Mouse (Mus musculus) liver, embryonic 11.5 days (tissue): Measurements from ENCODE around the gene Msl1. TPM values are rescaled to one million over a fixed set of nuclear protein-coding genes. Genes with fewer than 3 reads are reported as not detected.

ENCODE experiments used
- ATAC-seq: fragments of 200-750 bp; cut with Nextera tagmentation; replicated peaks from 2 replicates; pipeline ENCODE4 v1.8.0; 2017; ENCODE audit warnings: moderate number of reproducible peaks, mild to moderate bottlenecking, moderate TSS enrichment, moderate library complexity; ENCODE audit not compliant: low FRiP score
- DNase-seq: peaks from one replicate; pipeline ENCODE4 v3.0.0-alpha.2; 2017; ENCODE audit warnings: low spot score
- H3K27ac ChIP-seq: fragments of 300-500 bp; sonication (generic); 2 replicates; pipeline ENCODE4 v1.5.1; 2014; ENCODE audit warnings: mild to moderate bottlenecking, low read depth, low read length, control low read depth
- H3K27me3 ChIP-seq: fragments of 300-500 bp; sonication (generic); replicated peaks from 2 replicates; pipeline ENCODE4 v1.6.1; 2014; ENCODE audit warnings: low read length, mixed read lengths; ENCODE audit not compliant: control insufficient read depth, insufficient read depth
- H3K36me3 ChIP-seq: fragments of 300-500 bp; sonication (generic); 2 replicates; pipeline ENCODE4 v1.6.1; 2014; ENCODE audit warnings: mild to moderate bottlenecking, low read length, moderate library complexity, mixed read lengths; ENCODE audit not compliant: control insufficient read depth, insufficient read depth
- H3K4me1 ChIP-seq: fragments of 300-500 bp; sonication (generic); replicated peaks from 2 replicates; pipeline ENCODE4 v1.6.1; 2014; ENCODE audit warnings: low read length, mixed read lengths; ENCODE audit not compliant: control insufficient read depth, insufficient read depth
- H3K4me2 ChIP-seq: fragments of 300-500 bp; sonication (generic); 2 replicates; pipeline ENCODE4 v1.6.1; 2014; ENCODE audit warnings: mild to moderate bottlenecking, control low read depth, moderate library complexity
- H3K4me3 ChIP-seq: fragments of 300-500 bp; sonication (generic); 2 replicates; pipeline ENCODE4 v1.5.1; 2014; ENCODE audit warnings: low read depth, low read length, control low read depth
- H3K9ac ChIP-seq: fragments of 300-500 bp; sonication (generic); 2 replicates; pipeline ENCODE4 v1.6.1; 2014; ENCODE audit warnings: low read depth, low read length, control low read depth
- H3K9me3 ChIP-seq: fragments of 300-500 bp; sonication (generic); 2 replicates; pipeline ENCODE4 v1.6.1; 2016; ENCODE audit warnings: low read length, inconsistent platforms, mixed read lengths; ENCODE audit not compliant: control insufficient read depth
- WGBS: fragments of 180-500 bp; shearing (Covaris S2); extraction: QIAGEN DNeasy Blood & Tissue Kit; methylation state at CpG from one replicate; pipeline ENCODE4 v1.1.7; 2014; 5-methylcytosine and 5-hydroxymethylcytosine counted together
- polyA plus RNA-seq: library from polyadenylated mRNA; unstranded; fragments of >200 nt; fragmentation: Nextera tagmentation; extraction: Ambion mirVana; gene quantifications from 2 replicates; pipeline ENCODE4 v1.2.1, GENCODE M21; 2014

The Msl1 gene
- polyA plus RNA-seq, 1 experiment from 2014 or later, result 17.7 TPM

GRCm38 (mm10) chr11:98787691-98788090, 7.6 kb upstream of the Msl1 start:
- H3K4me2 ChIP-seq, result no peak overlapping the region

GRCm38 (mm10) chr11:98788139-98788538, 7.2 kb upstream of the Msl1 start:
- H3K9ac ChIP-seq, result no peak overlapping the region
- peak overlapping the region; percentile 94 for H3K4me2 ChIP-seq
- ATAC-seq (no peak), DNase-seq (no peak)
- WGBS, result 91% methylated on average over 5 of the region's 5 CpGs
- peak overlapping the region; percentile 44 for H3K27ac ChIP-seq
- H3K36me3 ChIP-seq, result no peaks in the 10 kb centered on the region
- no peaks in the 10 kb centered on the region for H3K27me3 ChIP-seq
- H3K4me3 ChIP-seq, result no peak overlapping the region; the same call in 1 of the 2 replicates
- H3K9me3 ChIP-seq, result no peaks in the 10 kb centered on the region
- H3K4me1 ChIP-seq, result peaks cover 52% of the 10 kb centered on the region

More at GRCm38 (mm10) chr11:98787691-98788090, 7.6 kb upstream of the Msl1 start:
- Histone ChIP-seq H3K27ac (no peak overlapping the region), H3K27me3 (no peaks in the 10 kb centered on the region), H3K9me3 (no peaks in the 10 kb centered on the region), H3K4me3 (no peak overlapping the region), H3K36me3 (no peaks in the 10 kb centered on the region), H3K4me1 (peaks cover 57% of the 10 kb centered on the region), H3K9ac (no peak overlapping the region)
- ATAC-seq (no peak), DNase-seq (no peak)
- WGBS, result 93% methylated on average over 1 of the region's 1 CpGs

GRCm38 (mm10) chr11:98788550-98789218, 6.6 kb upstream of the Msl1 start:
- peak overlapping the region; percentile 63 for H3K4me3 ChIP-seq
- peak overlapping the region; percentile 77 for H3K9ac ChIP-seq
- 12% methylated on average over 18 of the region's 18 CpGs for WGBS
- no peaks in the 10 kb centered on the region for H3K9me3 ChIP-seq
- ATAC-seq, result peak; percentile 89
- peak; percentile 79 for DNase-seq
- H3K36me3 ChIP-seq, result no peaks in the 10 kb centered on the region
- H3K27ac ChIP-seq, result peak overlapping the region; percentile 73
- peak overlapping the region; percentile 94 for H3K4me2 ChIP-seq
- peaks cover 51% of the 10 kb centered on the region for H3K4me1 ChIP-seq
- no peaks in the 10 kb centered on the region for H3K27me3 ChIP-seq

GRCm38 (mm10) chr11:98789219-98789807, 6.0 kb upstream of the Msl1 start:
- H3K27me3 ChIP-seq, result no peaks in the 10 kb centered on the region
- H3K4me3 ChIP-seq, result peak overlapping the region; percentile 63
- peak overlapping the region; percentile 94 for H3K4me2 ChIP-seq
- no peaks in the 10 kb centered on the region for H3K9me3 ChIP-seq
- WGBS, result 2% methylated on average over 25 of the region's 25 CpGs
- H3K4me1 ChIP-seq, result peaks cover 50% of the 10 kb centered on the region
- DNase-seq (no peak), ATAC-seq (peak; percentile 30; the same call in 1 of the 2 replicates)
- peak overlapping the region; percentile 77 for H3K9ac ChIP-seq
- no peaks in the 10 kb centered on the region for H3K36me3 ChIP-seq
- peak overlapping the region; percentile 73 for H3K27ac ChIP-seq

- H3K9me3 ChIP-seq, result no peaks in the 10 kb centered on the region
- no peaks in the 10 kb centered on the region for H3K36me3 ChIP-seq
- no peak for ATAC-seq
- H3K4me2 ChIP-seq, result peak overlapping the region; percentile 94
- H3K27ac ChIP-seq, result 0 out of 2 replicates have a peak overlapping the region, but pooled peaks have one; percentile 26
- WGBS, result 28% methylated on average over 5 of the region's 5 CpGs
- DNase-seq, result no peak
- H3K27me3 ChIP-seq, result no peaks in the 10 kb centered on the region
- peak overlapping the region; percentile 77 for H3K9ac ChIP-seq
- H3K4me1 ChIP-seq, result peaks cover 48% of the 10 kb centered on the region
- H3K4me3 ChIP-seq, result peak overlapping the region; percentile 63
Measured at GRCm38 (mm10) chr11:98789824-98790223, 5.5 kb upstream of the Msl1 start.

GRCm38 (mm10) chr11:98790631-98791205, 4.6 kb upstream of the Msl1 start:
- no peak overlapping the region for H3K4me2 ChIP-seq
- no peaks in the 10 kb centered on the region for H3K36me3 ChIP-seq
- no peak overlapping the region for H3K27ac ChIP-seq
- H3K9ac ChIP-seq, result no peak overlapping the region
- no peaks in the 10 kb centered on the region for H3K9me3 ChIP-seq
- H3K4me3 ChIP-seq, result no peak overlapping the region
- peaks cover 41% of the 10 kb centered on the region for H3K4me1 ChIP-seq
- no peak for DNase-seq
- no peaks in the 10 kb centered on the region for H3K27me3 ChIP-seq
- no peak for ATAC-seq
- WGBS, result 83% methylated on average over 5 of the region's 5 CpGs

- Histone ChIP-seq H3K9me3 (no peaks in the 10 kb centered on the region), H3K36me3 (no peaks in the 10 kb centered on the region), H3K27me3 (no peaks in the 10 kb centered on the region), H3K9ac (0 out of 2 replicates have a peak overlapping the region, but pooled peaks have one; percentile 22), H3K4me2 (no peak overlapping the region), H3K27ac (no peak overlapping the region), H3K4me3 (no peak overlapping the region), H3K4me1 (peaks cover 33% of the 10 kb centered on the region)
- 81% methylated on average over 1 of the region's 1 CpGs for WGBS
- ATAC-seq, result no peak
- DNase-seq, result no peak
Measured at GRCm38 (mm10) chr11:98791448-98791847, 3.9 kb upstream of the Msl1 start.

- Histone ChIP-seq H3K27me3 (no peaks in the 10 kb centered on the region), H3K4me2 (no peak overlapping the region), H3K4me1 (peaks cover 34% of the 10 kb centered on the region), H3K9ac (no peak overlapping the region), H3K9me3 (no peaks in the 10 kb centered on the region), H3K27ac (peak overlapping the region; percentile 4; the same call in 1 of the 2 replicates), H3K36me3 (no peaks in the 10 kb centered on the region), H3K4me3 (no peak overlapping the region)
- no peak for DNase-seq
- ATAC-seq, result no peak
- WGBS, result 20% methylated on average over 4 of the region's 4 CpGs
Measured at GRCm38 (mm10) chr11:98792081-98792480, 3.2 kb upstream of the Msl1 start.
